Mouse (Mus musculus) MEL (cell line): ENCODE results near the gene Pnpla2. TPM values are rescaled to one million over a fixed set of nuclear protein-coding genes. Genes with fewer than 3 reads are reported as not detected.

Source experiments
- DNase-seq: peaks from one replicate; pipeline ENCODE4 v3.0.0; 2011; ENCODE audit warnings: low read depth, low spot score
- H3K27ac ChIP-seq: 2 replicates; pipeline ENCODE4 v1.5.1; 2012; ENCODE audit warnings: low read depth, mild to moderate bottlenecking, control low read depth, low read length, moderate library complexity; ENCODE audit not compliant: control insufficient read depth
- H3K27me3 ChIP-seq, 2 experiments: fragments of 150-350 bp in 1 of 2; sonication (generic) in 1 of 2; 2 replicates each; pipeline ENCODE4 v1.6.1; 2012; ENCODE audit warnings: low read length in 2 of 2, mild to moderate bottlenecking in 2 of 2, improper control_type of control experiment in 1 of 2, moderate library complexity in 1 of 2; ENCODE audit not compliant: insufficient read depth in 2 of 2, control insufficient read depth in 1 of 2
- H3K36me3 ChIP-seq, 2 experiments: 2 replicates each; pipeline ENCODE4 v1.6.1; 2012 to 2014; ENCODE audit warnings: low read length in 2 of 2, improper control_type of control experiment in 1 of 2, inconsistent platforms in 1 of 2, mild to moderate bottlenecking in 1 of 2; ENCODE audit not compliant: insufficient read depth in 2 of 2, control insufficient read depth in 1 of 2
- H3K4me1 ChIP-seq, 2 experiments: fragments of 150-350 bp in 1 of 2; sonication (generic) in 1 of 2; 2 replicates each; pipeline ENCODE4 v1.6.1; 2012; ENCODE audit warnings: low read length in 2 of 2, improper control_type of control experiment in 1 of 2, mild to moderate bottlenecking in 1 of 2; ENCODE audit not compliant: insufficient read depth in 2 of 2, control insufficient read depth in 1 of 2
- H3K4me3 ChIP-seq, 2 experiments: fragments of 150-350 bp in 1 of 2; sonication (generic) in 1 of 2; 2 replicates each; pipeline ENCODE4 v1.5.1; 2012; ENCODE audit warnings: low read depth in 2 of 2, low read length in 2 of 2, mild to moderate bottlenecking in 2 of 2, moderate library complexity in 2 of 2, control low read depth in 1 of 2, improper control_type of control experiment in 1 of 2; ENCODE audit not compliant: control insufficient read depth in 1 of 2, insufficient read depth in 1 of 2
- H3K79me2 ChIP-seq: 2 replicates; pipeline ENCODE4 v1.6.1; 2012; ENCODE audit warnings: mild to moderate bottlenecking, low read length, moderate library complexity; ENCODE audit not compliant: control insufficient read depth, poor library complexity, insufficient read depth
- H3K9ac ChIP-seq: 2 replicates; pipeline ENCODE4 v1.6.1; 2012; ENCODE audit warnings: low read depth, mild to moderate bottlenecking, control low read depth, low read length, moderate library complexity; ENCODE audit not compliant: control insufficient read depth, poor library complexity, severe bottlenecking
- H3K9me3 ChIP-seq: fragments of 150-350 bp; sonication (generic); replicated peaks from 2 replicates; pipeline ENCODE4 v1.6.1; 2012; ENCODE audit warnings: mild to moderate bottlenecking, low read length, improper control_type of control experiment, moderate library complexity; ENCODE audit not compliant: insufficient read depth
- CHD1 ChIP-seq: IDR thresholded peaks from 2 replicates; pipeline ENCODE4 v1.6.1; 2012; ENCODE audit warnings: low read depth, mild to moderate bottlenecking, inconsistent platforms, low read length, improper control_type of control experiment
- CHD2 ChIP-seq: IDR thresholded peaks from 2 replicates; pipeline ENCODE4 v1.6.1; 2011; ENCODE audit warnings: low read length, improper control_type of control experiment
- CTCF ChIP-seq, 3 experiments: IDR thresholded peaks in 2 of 3; conservative IDR thresholded peaks in 1 of 3; 2 replicates each; pipeline ENCODE4 v1.5.1; 2011 to 2012; ENCODE audit warnings: low read length in 3 of 3, low read depth in 2 of 3, mild to moderate bottlenecking in 2 of 3, improper control_type of control experiment in 1 of 3, inconsistent platforms in 1 of 3, mixed read lengths in 1 of 3, moderate library complexity in 1 of 3; ENCODE audit not compliant: control insufficient read depth in 1 of 3, insufficient read depth in 1 of 3, poor library complexity in 1 of 3, severe bottlenecking in 1 of 3
- ELF1 ChIP-seq: IDR thresholded peaks from 2 replicates; pipeline ENCODE4 v1.6.1; 2014; ENCODE audit warnings: low read depth, mild to moderate bottlenecking, inconsistent platforms, low read length, improper control_type of control experiment, moderate library complexity
- KAT2A ChIP-seq: conservative IDR thresholded peaks from 2 replicates; pipeline ENCODE4 v1.6.1; 2012; ENCODE audit warnings: low read depth, low read length, improper control_type of control experiment, inconsistent platforms
- MAFK ChIP-seq: IDR thresholded peaks from 2 replicates; pipeline ENCODE4 v1.6.1; 2011; ENCODE audit warnings: low read depth, mild to moderate bottlenecking, low read length, improper control_type of control experiment, borderline replicate concordance
- MAX ChIP-seq: IDR thresholded peaks from 2 replicates; pipeline ENCODE4 v1.6.1; 2011; ENCODE audit warnings: low read length, improper control_type of control experiment
- MXI1 ChIP-seq: IDR thresholded peaks from 2 replicates; pipeline ENCODE4 v1.6.1; 2011; ENCODE audit warnings: mild to moderate bottlenecking, low read depth, low read length, improper control_type of control experiment
- MYB ChIP-seq: IDR thresholded peaks from 2 replicates; pipeline ENCODE4 v1.6.1; 2011; ENCODE audit warnings: mild to moderate bottlenecking, low read depth, low read length, improper control_type of control experiment
- MYC ChIP-seq: IDR thresholded peaks from 2 replicates; pipeline ENCODE4 v1.6.1; 2011; ENCODE audit warnings: low read depth, mild to moderate bottlenecking, low read length, improper control_type of control experiment, moderate library complexity
- NELFE ChIP-seq: IDR thresholded peaks from 2 replicates; pipeline ENCODE4 v1.6.1; 2011; ENCODE audit warnings: low read depth, low read length, improper control_type of control experiment
- NRF1 ChIP-seq: IDR thresholded peaks from 2 replicates; pipeline ENCODE4 v1.6.1; 2014; ENCODE audit warnings: low read depth, mild to moderate bottlenecking, inconsistent platforms, low read length, improper control_type of control experiment, moderate library complexity; ENCODE audit not compliant: poor library complexity, insufficient read depth, severe bottlenecking
- POLR2A ChIP-seq, 2 experiments: IDR thresholded peaks; 2 replicates each; pipeline ENCODE4 v1.6.1; 2011 to 2012; ENCODE audit warnings: low read length in 2 of 2, mild to moderate bottlenecking in 2 of 2, control low read depth in 1 of 2, improper control_type of control experiment in 1 of 2, low read depth in 1 of 2, moderate library complexity in 1 of 2; ENCODE audit not compliant: control insufficient read depth in 1 of 2, insufficient read depth in 1 of 2, poor library complexity in 1 of 2
- POLR2AphosphoS5 ChIP-seq: IDR thresholded peaks from 2 replicates; pipeline ENCODE4 v1.6.1; 2012; ENCODE audit warnings: low read depth, borderline replicate concordance, mild to moderate bottlenecking, inconsistent platforms, low read length, moderate library complexity, mixed read lengths
- RAD21 ChIP-seq: IDR thresholded peaks from 2 replicates; pipeline ENCODE4 v1.6.1; 2011; ENCODE audit warnings: mild to moderate bottlenecking, low read depth, low read length, improper control_type of control experiment
- RCOR1 ChIP-seq: IDR thresholded peaks from 2 replicates; pipeline ENCODE4 v1.6.1; 2012; ENCODE audit warnings: low read depth, mild to moderate bottlenecking, inconsistent platforms, low read length, improper control_type of control experiment
- SMC3 ChIP-seq: IDR thresholded peaks from 2 replicates; pipeline ENCODE4 v1.6.1; 2011; ENCODE audit warnings: low read depth, low read length, improper control_type of control experiment
- TCF12 ChIP-seq: IDR thresholded peaks from 2 replicates; pipeline ENCODE4 v1.6.1; 2014; ENCODE audit warnings: low read depth, mild to moderate bottlenecking, inconsistent platforms, low read length, improper control_type of control experiment, moderate library complexity
- USF2 ChIP-seq, 2 experiments: IDR thresholded peaks; 2 replicates each; pipeline ENCODE4 v1.6.1; 2011 to 2012; ENCODE audit warnings: improper control_type of control experiment in 2 of 2, low read length in 2 of 2, borderline replicate concordance in 1 of 2, inconsistent platforms in 1 of 2, low read depth in 1 of 2, mild to moderate bottlenecking in 1 of 2; ENCODE audit not compliant: insufficient read depth in 1 of 2
- ZC3H11A ChIP-seq: IDR thresholded peaks from 2 replicates; pipeline ENCODE4 v1.6.1; 2012; ENCODE audit warnings: low read depth, mild to moderate bottlenecking, inconsistent platforms, low read length, improper control_type of control experiment
- ZNF384 ChIP-seq: IDR thresholded peaks from 2 replicates; pipeline ENCODE4 v1.6.1; 2012; ENCODE audit warnings: low read depth, mild to moderate bottlenecking, inconsistent platforms, low read length, improper control_type of control experiment
- polyA plus RNA-seq, 2 experiments: library from polyadenylated mRNA; stranded (reverse) in 1 of 2; unstranded in 1 of 2; fragments of >175 nt in 1 of 2; fragments of >200 nt in 1 of 2; gene quantifications; 2 replicates each; pipeline versions ENCODE4 v1.2.1 to v1.2.4; 2012; ENCODE audit warnings: low replicate concordance in 2 of 2, low read depth in 1 of 2; ENCODE audit not compliant: insufficient read length in 2 of 2, insufficient read depth in 1 of 2, missing spikeins in 1 of 2
- total RNA-seq: library from RNA; depleted of rRNA; stranded (reverse); fragments of 300-350 nt; gene quantifications from 2 replicates; pipeline ENCODE4 v1.2.3, GENCODE M21; 2012

Gene Pnpla2
- total and polyA plus RNA-seq, 3 experiments: 8.3 to 38.6 TPM; not detected in 1

DNA sequence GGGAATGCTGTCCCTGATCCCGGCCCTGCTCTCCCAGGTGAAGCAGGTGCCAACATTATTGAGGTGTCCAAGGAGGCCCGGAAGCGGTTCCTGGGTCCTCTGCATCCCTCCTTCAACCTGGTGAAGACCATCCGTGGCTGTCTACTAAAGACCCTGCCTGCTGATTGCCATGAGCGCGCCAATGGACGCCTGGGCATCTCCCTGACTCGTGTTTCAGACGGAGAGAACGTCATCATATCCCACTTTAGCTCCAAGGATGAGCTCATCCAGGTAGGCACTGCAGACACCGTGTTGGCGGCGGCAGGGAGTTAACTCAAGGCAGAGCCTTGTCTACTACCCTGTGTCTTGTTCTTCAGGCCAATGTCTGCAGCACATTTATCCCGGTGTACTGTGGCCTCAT lies 2.2 kb downstream of the Pnpla2 start:
- Histone ChIP-seq H3K4me3 (no peak overlapping the region), H3K9me3 (no peaks in the 10 kb centered on the region), H3K27me3 (no peaks in the 10 kb centered on the region), H3K36me3 (no peaks in the 10 kb centered on the region), H3K4me1 (peaks cover 0 to 6% of the 10 kb centered on the region in 2 experiments; a peak in 1 of 4 replicates), H3K27ac (no peak overlapping the region), H3K9ac (no peak overlapping the region), H3K79me2 (no peaks in the 10 kb centered on the region; the same call in 1 of the 2 replicates)
- no peak for DNase-seq
- TF ChIP-seq KAT2A (no peak), RAD21 (no peak), MYC (no peak), MYB (no peak), POLR2AphosphoS5 (no peak), CHD2 (no peak), MAFK (no peak), USF2 (IDR thresholded peaks at IDR 0.05; ENCODE audit: borderline replicate concordance in 1 of 2, insufficient read depth in 1 of 2, low read depth in 1 of 2, low read length in 2 of 2) (no peak), MXI1 (no peak), NELFE (no peak), ZC3H11A (no peak), NRF1 (no peak), ZNF384 (no peak), TCF12 (no peak), MAX (no peak), RCOR1 (no peak), POLR2A (IDR thresholded peaks at IDR 0.05; ENCODE audit: control insufficient read depth in 1 of 2, insufficient read depth in 1 of 2, low read depth in 1 of 2, low read length in 2 of 2, poor library complexity in 1 of 2) (no peak), ELF1 (no peak)

DNA sequence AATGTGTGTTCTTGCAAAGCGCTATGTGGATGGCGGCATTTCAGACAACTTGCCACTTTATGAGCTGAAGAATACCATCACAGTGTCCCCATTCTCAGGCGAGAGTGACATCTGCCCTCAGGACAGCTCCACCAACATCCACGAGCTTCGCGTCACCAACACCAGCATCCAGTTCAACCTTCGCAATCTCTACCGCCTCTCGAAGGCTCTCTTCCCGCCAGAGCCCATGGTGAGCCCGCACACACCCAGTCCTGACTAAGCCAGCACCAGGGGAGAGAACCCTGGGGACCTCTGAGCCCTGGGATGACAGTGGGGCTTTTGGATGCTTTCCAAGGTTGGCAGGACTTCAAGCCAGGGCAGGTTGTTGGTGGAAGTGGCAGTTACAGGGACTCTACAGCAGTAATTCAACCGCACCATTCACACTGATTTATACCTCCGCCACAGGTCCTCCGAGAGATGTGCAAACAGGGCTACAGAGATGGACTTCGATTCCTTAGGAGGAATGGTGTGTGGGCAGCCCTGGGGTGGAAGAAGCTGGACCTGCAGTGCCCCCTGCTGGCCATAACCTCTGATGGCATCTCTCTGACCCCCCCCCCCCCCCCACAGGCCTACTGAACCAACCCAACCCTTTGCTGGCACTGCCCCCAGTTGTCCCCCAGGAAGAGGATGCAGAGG lies 3.1 kb downstream of the Pnpla2 start:
- Histone ChIP-seq H3K36me3 (no peaks in the 10 kb centered on the region), H3K4me3 (no peak overlapping the region), H3K9ac (no peak overlapping the region), H3K9me3 (no peaks in the 10 kb centered on the region), H3K27me3 (no peaks in the 10 kb centered on the region), H3K27ac (no peak overlapping the region), H3K4me1 (peaks cover 0 to 6% of the 10 kb centered on the region in 2 experiments; a peak in 1 of 4 replicates), H3K79me2 (no peaks in the 10 kb centered on the region; the same call in 1 of the 2 replicates)
- DNase-seq: peak; percentile 53
- no peak for TF ChIP-seq MYC
- no peak for TF ChIP-seq CHD1
- peak; percentile 53 for TF ChIP-seq RAD21
- TF ChIP-seq CTCF (IDR thresholded peaks at IDR 0.05 in 2 of 3, conservative IDR thresholded peaks at IDR 0.05 in 1 of 3; ENCODE audit: control insufficient read depth in 1 of 3, insufficient read depth in 1 of 3, low read depth in 2 of 3, low read length in 3 of 3, poor library complexity in 1 of 3, severe bottlenecking in 1 of 3): peak; percentile 55 to 86 (median 63); a peak in 5 of 6 replicates
- TF ChIP-seq SMC3: peak; percentile 38
- 0 out of 2 replicates have a peak, but pooled peaks have one; percentile 2 for TF ChIP-seq ZC3H11A
